Mouse (Mus musculus) embryonic facial prominence, embryonic 12.5 days (tissue): ENCODE data around the gene Mgat4b. TPM values are rescaled to one million over a fixed set of nuclear protein-coding genes. Genes with fewer than 3 reads are reported as not detected.
"Not testable (repeated sequence)": the region's sequence is repeated elsewhere in the genome, so short reads cannot be mapped to it uniquely, and the experiment has no call there.

ENCODE experiments used
- ATAC-seq: fragments of 200-750 bp; cut with Nextera tagmentation; 2 replicates; pipeline ENCODE4 v1.8.0; 2017; ENCODE audit not compliant: insufficient number of reproducible peaks, insufficient read depth, low FRiP score, low TSS enrichment
- H3K27ac ChIP-seq: fragments of 300-500 bp; sonication (generic); 2 replicates; pipeline ENCODE4 v1.5.1; 2016; ENCODE audit warnings: mild to moderate bottlenecking
- H3K27me3 ChIP-seq: fragments of 300-500 bp; sonication (generic); 2 replicates; pipeline ENCODE4 v1.6.1; 2016; ENCODE audit warnings: mild to moderate bottlenecking, moderate library complexity
- H3K36me3 ChIP-seq: fragments of 300-500 bp; sonication (generic); 2 replicates; pipeline ENCODE4 v1.6.1; 2016; ENCODE audit warnings: mild to moderate bottlenecking
- H3K4me1 ChIP-seq: fragments of 300-500 bp; sonication (generic); 2 replicates; pipeline ENCODE4 v1.6.1; 2016
- H3K4me2 ChIP-seq: fragments of 300-500 bp; sonication (generic); replicated peaks from 2 replicates; pipeline ENCODE4 v1.6.1; 2016; ENCODE audit warnings: mild to moderate bottlenecking, moderate library complexity
- H3K4me3 ChIP-seq: fragments of 300-500 bp; sonication (generic); 2 replicates; pipeline ENCODE4 v1.5.1; 2016; ENCODE audit warnings: mild to moderate bottlenecking
- H3K9ac ChIP-seq: fragments of 300-500 bp; sonication (generic); 2 replicates; pipeline ENCODE4 v1.6.1; 2016; ENCODE audit warnings: mild to moderate bottlenecking, moderate library complexity
- H3K9me3 ChIP-seq: fragments of 300-500 bp; sonication (generic); 2 replicates; pipeline ENCODE4 v1.6.1; 2016; ENCODE audit warnings: mild to moderate bottlenecking, moderate library complexity
- WGBS: fragments of 180-500 bp; shearing (Covaris S2); methylation state at CpG from one replicate; pipeline ENCODE4 v1.1.7; 2016; 5-methylcytosine and 5-hydroxymethylcytosine counted together
- polyA plus RNA-seq: library from polyadenylated mRNA; unstranded; fragments of >200 nt; fragmentation: Nextera tagmentation; extraction: Ambion mirVana; gene quantifications from 2 replicates; pipeline ENCODE4 v1.2.1, GENCODE M21; 2016

The Mgat4b gene
- polyA plus RNA-seq: 38.1 and 40.7 TPM in 2 replicates

GRCm38 (mm10) chr11:50210505-50211151, at the start of gene Mgat4b, which contains the start of gene Sqstm1:
Gene Mgat4b, plus strand, starts transcription at chr11:50210890.
Gene Sqstm1, minus strand, starts transcription at chr11:50210827.
- H3K36me3 ChIP-seq: peaks cover 25% of the 10 kb centered on the region
- no peaks in the 10 kb centered on the region for H3K9me3 ChIP-seq
- peak within 1 kb of the TSS; percentile 77 for H3K9ac ChIP-seq
- peaks cover 18% of the 10 kb centered on the region; the same call in 1 of the 2 replicates for H3K4me1 ChIP-seq
- WGBS: under 1% methylated on average over 48 of the region's 48 CpGs
- no peaks in the 10 kb centered on the region for H3K27me3 ChIP-seq
- H3K27ac ChIP-seq: peak within 1 kb of the TSS; percentile 94
- peak; percentile 62 for ATAC-seq
- H3K4me2 ChIP-seq: peak within 1 kb of the TSS; percentile 49
- H3K4me3 ChIP-seq: peak within 1 kb of the TSS; percentile 66

- H3K27ac ChIP-seq: no peak overlapping the region
- no peak for ATAC-seq
- H3K27me3 ChIP-seq: no peaks in the 10 kb centered on the region
- H3K36me3 ChIP-seq: peaks cover 68% of the 10 kb centered on the region
- no peaks in the 10 kb centered on the region for H3K9me3 ChIP-seq
- no peak overlapping the region for H3K9ac ChIP-seq
- no peaks in the 10 kb centered on the region for H3K4me1 ChIP-seq
- no peak overlapping the region for H3K4me2 ChIP-seq
- WGBS: 65% methylated on average over 10 of the region's 10 CpGs
- H3K4me3 ChIP-seq: no peak overlapping the region
These were observed 48.9 kb upstream of the Mgat4b start for GRCm38 (mm10) chr11:50161578-50162304.

GRCm38 (mm10) chr11:50162338-50163050, 48.2 kb upstream of the Mgat4b start:
- Histone ChIP-seq H3K9me3 (no peaks in the 10 kb centered on the region), H3K9ac (no peak overlapping the region), H3K4me3 (no peak overlapping the region), H3K4me1 (no peaks in the 10 kb centered on the region), H3K4me2 (no peak overlapping the region), H3K27me3 (no peaks in the 10 kb centered on the region), H3K27ac (no peak overlapping the region), H3K36me3 (peaks cover 61% of the 10 kb centered on the region)
- WGBS: 94% methylated on average over 3 of the region's 3 CpGs
- ATAC-seq: no peak

- H3K27me3 ChIP-seq: no peaks in the 10 kb centered on the region
- no peak for ATAC-seq
- H3K4me2 ChIP-seq: no peak overlapping the region
- peaks cover 54% of the 10 kb centered on the region for H3K36me3 ChIP-seq
- H3K9me3 ChIP-seq: no peaks in the 10 kb centered on the region
- no peak overlapping the region for H3K9ac ChIP-seq
- 86% methylated on average over 5 of the region's 5 CpGs for WGBS
- H3K4me1 ChIP-seq: no peaks in the 10 kb centered on the region
- no peak overlapping the region for H3K4me3 ChIP-seq
- H3K27ac ChIP-seq: no peak overlapping the region
These were observed 42.3 kb upstream of the Mgat4b start for GRCm38 (mm10) chr11:50168352-50168751.

GRCm38 (mm10) chr11:50174111-50174729, 36.5 kb upstream of the Mgat4b start, which contains the start of gene Mrnip:
Gene Mrnip, plus strand, starts transcription at chr11:50174444.
- H3K4me3 ChIP-seq: peak within 1 kb of the TSS; percentile 75
- H3K4me2 ChIP-seq: peak within 1 kb of the TSS; percentile 89
- 0 out of 2 replicates have a peak, but pooled peaks have one; percentile 3 for ATAC-seq
- peaks cover 38% of the 10 kb centered on the region for H3K36me3 ChIP-seq
- H3K4me1 ChIP-seq, H3K9me3 ChIP-seq, H3K27me3 ChIP-seq: not testable (repeated sequence)
- peak within 1 kb of the TSS; percentile 66 for H3K9ac ChIP-seq
- H3K27ac ChIP-seq: peak within 1 kb of the TSS; percentile 79
- WGBS: 6% methylated on average over 19 of the region's 19 CpGs

GRCm38 (mm10) chr11:50174730-50175187, 35.9 kb upstream of the Mgat4b start:
- H3K36me3 ChIP-seq: peaks cover 33% of the 10 kb centered on the region
- ATAC-seq: peak; percentile 99
- peak overlapping the region; percentile 89 for H3K4me2 ChIP-seq
- WGBS: under 1% methylated on average over 27 of the region's 27 CpGs
- peak overlapping the region; percentile 79 for H3K27ac ChIP-seq
- no peaks in the 10 kb centered on the region for H3K27me3 ChIP-seq
- H3K9me3 ChIP-seq: no peaks in the 10 kb centered on the region
- peak overlapping the region; percentile 66 for H3K9ac ChIP-seq
- H3K4me1 ChIP-seq: peaks cover 7% of the 10 kb centered on the region; the same call in 1 of the 2 replicates
- H3K4me3 ChIP-seq: peak overlapping the region; percentile 75

- H3K27me3 ChIP-seq: no peaks in the 10 kb centered on the region
- no peak overlapping the region for H3K9ac ChIP-seq
- H3K4me3 ChIP-seq: no peak overlapping the region
- peaks cover 7% of the 10 kb centered on the region; the same call in 1 of the 2 replicates for H3K4me1 ChIP-seq
- no peaks in the 10 kb centered on the region for H3K9me3 ChIP-seq
- WGBS: 76% methylated on average over 3 of the region's 3 CpGs
- no peak for ATAC-seq
- H3K4me2 ChIP-seq: no peak overlapping the region
- no peak overlapping the region for H3K27ac ChIP-seq
- peaks cover 19% of the 10 kb centered on the region for H3K36me3 ChIP-seq
These were observed 34.3 kb upstream of the Mgat4b start for GRCm38 (mm10) chr11:50176351-50176750.

- Histone ChIP-seq H3K4me3 (no peak overlapping the region), H3K36me3 (peaks cover 15% of the 10 kb centered on the region), H3K4me1 (peaks cover 7% of the 10 kb centered on the region; the same call in 1 of the 2 replicates), H3K4me2 (no peak overlapping the region), H3K9me3 (no peaks in the 10 kb centered on the region), H3K27ac (no peak overlapping the region), H3K27me3 (no peaks in the 10 kb centered on the region), H3K9ac (no peak overlapping the region)
- WGBS: 89% methylated on average over 6 of the region's 6 CpGs
- ATAC-seq: no peak
These were observed 33.6 kb upstream of the Mgat4b start for GRCm38 (mm10) chr11:50177111-50177510.

GRCm38 (mm10) chr11:50178532-50179488, 31.9 kb upstream of the Mgat4b start:
- no peak for ATAC-seq
- 65% methylated on average over 5 of the region's 5 CpGs for WGBS
- H3K9me3 ChIP-seq: no peaks in the 10 kb centered on the region

GRCm38 (mm10) chr11:50180478-50181231, 30.0 kb upstream of the Mgat4b start:
- Histone ChIP-seq H3K4me2 (no peak overlapping the region), H3K9me3 (no peaks in the 10 kb centered on the region), H3K9ac (no peak overlapping the region), H3K27me3 (no peaks in the 10 kb centered on the region), H3K27ac (no peak overlapping the region), H3K4me3 (no peak overlapping the region), H3K36me3 (peaks cover 15% of the 10 kb centered on the region), H3K4me1 (peaks cover under 1% of the 10 kb centered on the region; the same call in 1 of the 2 replicates)
- no peak for ATAC-seq
- 66% methylated on average over 6 of the region's 6 CpGs for WGBS

More at GRCm38 (mm10) chr11:50178532-50179488, 31.9 kb upstream of the Mgat4b start:
- Histone ChIP-seq H3K36me3 (peaks cover 15% of the 10 kb centered on the region), H3K4me1 (peaks cover 7% of the 10 kb centered on the region; the same call in 1 of the 2 replicates), H3K27ac (no peak overlapping the region), H3K9ac (no peak overlapping the region), H3K4me3 (no peak overlapping the region), H3K4me2 (no peak overlapping the region), H3K27me3 (no peaks in the 10 kb centered on the region)
